Mouse (Mus musculus) forebrain, embryonic 10.5 days (tissue): ENCODE results near the gene Pagr1b. TPM values are rescaled to one million over a fixed set of nuclear protein-coding genes. Genes with fewer than 3 reads are reported as not detected.

Source experiments
- DNase-seq: peaks from one replicate; pipeline ENCODE4 v3.0.0-alpha.2; 2017; ENCODE audit warnings: low spot score; ENCODE audit errors: extremely low spot score
- H3K27ac ChIP-seq: fragments of 300-500 bp; sonication (generic); 2 replicates; pipeline ENCODE4 v1.5.1; 2016; ENCODE audit warnings: mild to moderate bottlenecking
- H3K27me3 ChIP-seq: fragments of 300-500 bp; sonication (generic); 2 replicates; pipeline ENCODE4 v1.6.1; 2016; ENCODE audit warnings: mild to moderate bottlenecking; ENCODE audit not compliant: poor library complexity, severe bottlenecking
- H3K36me3 ChIP-seq: fragments of 300-500 bp; sonication (generic); replicated peaks from 2 replicates; pipeline ENCODE4 v1.6.1; 2016; ENCODE audit warnings: mild to moderate bottlenecking, moderate library complexity
- H3K4me1 ChIP-seq: fragments of 300-500 bp; sonication (generic); 2 replicates; pipeline ENCODE4 v1.6.1; 2016
- H3K4me3 ChIP-seq: fragments of 300-500 bp; sonication (generic); 2 replicates; pipeline ENCODE4 v1.5.1; 2016; ENCODE audit warnings: mild to moderate bottlenecking, moderate library complexity
- H3K9me3 ChIP-seq: fragments of 300-500 bp; sonication (generic); 2 replicates; pipeline ENCODE4 v1.6.1; 2016; ENCODE audit warnings: mild to moderate bottlenecking, moderate library complexity
- WGBS: fragments of 180-500 bp; shearing (Covaris S2); methylation state at CpG from one replicate; pipeline ENCODE4 v1.1.7; 2016; 5-methylcytosine and 5-hydroxymethylcytosine counted together
- polyA plus RNA-seq: library from polyadenylated mRNA; unstranded; fragments of >200 nt; fragmentation: Nextera tagmentation; extraction: Ambion mirVana; gene quantifications from 2 replicates; pipeline ENCODE4 v1.2.1, GENCODE M21; 2016

The Pagr1b gene
- polyA plus RNA-seq, 1 experiment from 2014 or later: not detected

- Histone ChIP-seq H3K4me1 (peaks cover 79% of the 10 kb centered on the region), H3K36me3 (peaks cover 43% of the 10 kb centered on the region), H3K27me3 (no peaks in the 10 kb centered on the region), H3K9me3 (no peaks in the 10 kb centered on the region), H3K4me3 (peak within 1 kb of the TSS; percentile 92), H3K27ac (peak within 1 kb of the TSS; percentile 100)
- 5% methylated on average over 39 of the region's 39 CpGs for WGBS
- DNase-seq: peak; percentile 99
Measured at GRCm38 (mm10) chr7:127016971-127017949, 976 bp upstream of the Pagr1b start, which contains the start of gene Pagr1a. Pagr1a (minus strand) TSS chr7:127017352.

- under 1% methylated on average over 22 of the region's 22 CpGs for WGBS
- Histone ChIP-seq H3K4me3 (peak overlapping the region; percentile 76), H3K36me3 (peaks cover 44% of the 10 kb centered on the region), H3K4me1 (peaks cover 76% of the 10 kb centered on the region), H3K9me3 (no peaks in the 10 kb centered on the region), H3K27ac (peak overlapping the region; percentile 100), H3K27me3 (no peaks in the 10 kb centered on the region)
- no peak for DNase-seq
Measured at GRCm38 (mm10) chr7:127016486-127016938, 228 bp upstream of the Pagr1b start.

GRCm38 (mm10) chr7:127016081-127016480, 203 bp downstream of the Pagr1b start:
- Histone ChIP-seq H3K27me3 (no peaks in the 10 kb centered on the region), H3K36me3 (peaks cover 48% of the 10 kb centered on the region), H3K4me3 (peak overlapping the region; percentile 76), H3K27ac (peak overlapping the region; percentile 100), H3K9me3 (no peaks in the 10 kb centered on the region), H3K4me1 (peaks cover 72% of the 10 kb centered on the region)
- 2% methylated on average over 10 of the region's 10 CpGs for WGBS
- DNase-seq: no peak

- H3K27me3 ChIP-seq: no peaks in the 10 kb centered on the region
- H3K27ac ChIP-seq: peak overlapping the region; percentile 100
- peaks cover 53% of the 10 kb centered on the region for H3K36me3 ChIP-seq
- H3K4me1 ChIP-seq: peaks cover 61% of the 10 kb centered on the region
- H3K9me3 ChIP-seq: no peaks in the 10 kb centered on the region
- WGBS: 95% methylated on average over 12 of the region's 12 CpGs
- DNase-seq: no peak
- H3K4me3 ChIP-seq: peak overlapping the region; percentile 76
Measured at GRCm38 (mm10) chr7:127014993-127015392, 1.3 kb downstream of the Pagr1b start.

DNA sequence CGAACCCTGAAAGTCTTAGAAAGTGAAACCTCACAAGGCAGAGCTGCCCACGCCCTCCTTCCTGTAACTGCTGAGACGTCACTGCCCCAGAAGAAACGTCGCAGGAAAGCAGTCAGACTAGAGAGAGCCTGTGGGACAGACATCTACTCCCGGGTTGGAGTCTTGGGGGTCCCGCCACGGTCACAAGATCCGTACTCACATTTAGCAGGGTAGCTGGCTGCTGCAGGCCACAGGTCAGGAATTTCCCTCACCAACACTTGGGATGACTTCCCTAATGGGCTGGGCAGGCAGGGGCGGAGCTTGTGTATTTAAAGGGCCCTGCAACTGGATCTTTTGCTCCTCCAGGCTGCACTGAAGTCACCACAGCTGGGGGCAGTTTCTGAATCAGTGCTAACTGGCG, 2.0 kb downstream of the Pagr1b start, which contains the start of gene Mvp:
Gene Mvp (minus strand): TSS at position 302 of the 400 bp plus-strand sequence.
- WGBS: 74% methylated on average over 11 of the region's 11 CpGs

DNA sequence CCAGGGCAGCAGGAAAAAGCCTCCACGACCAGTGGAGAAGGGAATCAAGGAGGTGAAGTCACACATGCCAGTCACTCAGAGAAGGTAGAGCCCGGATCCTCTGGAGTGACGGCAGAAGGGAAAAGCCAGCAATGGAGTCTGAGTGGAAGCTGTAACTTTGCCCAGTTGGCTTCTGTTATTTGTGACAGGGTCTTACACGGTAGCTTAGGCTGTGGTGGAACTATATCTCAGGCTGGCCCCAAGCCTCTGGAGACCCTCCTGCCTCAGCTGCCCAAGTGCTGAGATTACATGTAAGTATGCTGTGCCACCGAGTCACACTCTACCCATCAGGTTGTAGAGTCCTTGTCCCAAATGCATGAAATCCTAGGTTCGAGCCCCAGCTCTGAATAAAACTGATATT, 2.9 kb downstream of the Pagr1b start:
- 95% methylated on average over 6 of the region's 6 CpGs for WGBS
- DNase-seq: no peak
- Histone ChIP-seq H3K4me3 (no peak overlapping the region), H3K9me3 (no peaks in the 10 kb centered on the region), H3K27me3 (no peaks in the 10 kb centered on the region), H3K4me1 (peaks cover 51% of the 10 kb centered on the region), H3K27ac (no peak overlapping the region), H3K36me3 (peaks cover 53% of the 10 kb centered on the region)

More for the DNA sequence above, 2.0 kb downstream of the Pagr1b start, which contains the start of gene Mvp:
- Histone ChIP-seq H3K9me3 (no peaks in the 10 kb centered on the region), H3K27me3 (no peaks in the 10 kb centered on the region), H3K36me3 (peaks cover 53% of the 10 kb centered on the region), H3K27ac (peak within 1 kb of the TSS; percentile 100), H3K4me3 (peak within 1 kb of the TSS; percentile 76), H3K4me1 (peaks cover 55% of the 10 kb centered on the region)
- DNase-seq: no peak

GRCm38 (mm10) chr7:127012845-127013244, 3.4 kb downstream of the Pagr1b start:
- H3K27me3 ChIP-seq: no peaks in the 10 kb centered on the region

GRCm38 (mm10) chr7:127012374-127012773, 3.9 kb downstream of the Pagr1b start:
- Histone ChIP-seq H3K9me3 (no peaks in the 10 kb centered on the region), H3K4me3 (no peak overlapping the region), H3K4me1 (peaks cover 44% of the 10 kb centered on the region), H3K27me3 (no peaks in the 10 kb centered on the region), H3K36me3 (peaks cover 53% of the 10 kb centered on the region), H3K27ac (no peak overlapping the region)
- DNase-seq: no peak
- WGBS: 88% methylated on average over 6 of the region's 6 CpGs

More at GRCm38 (mm10) chr7:127012845-127013244, 3.4 kb downstream of the Pagr1b start:
- H3K4me3 ChIP-seq: no peak overlapping the region
- no peaks in the 10 kb centered on the region for H3K9me3 ChIP-seq
- no peak for DNase-seq
- H3K36me3 ChIP-seq: peaks cover 53% of the 10 kb centered on the region
- no peak overlapping the region for H3K27ac ChIP-seq
- 94% methylated on average over 10 of the region's 10 CpGs for WGBS
- H3K4me1 ChIP-seq: peaks cover 48% of the 10 kb centered on the region

DNA sequence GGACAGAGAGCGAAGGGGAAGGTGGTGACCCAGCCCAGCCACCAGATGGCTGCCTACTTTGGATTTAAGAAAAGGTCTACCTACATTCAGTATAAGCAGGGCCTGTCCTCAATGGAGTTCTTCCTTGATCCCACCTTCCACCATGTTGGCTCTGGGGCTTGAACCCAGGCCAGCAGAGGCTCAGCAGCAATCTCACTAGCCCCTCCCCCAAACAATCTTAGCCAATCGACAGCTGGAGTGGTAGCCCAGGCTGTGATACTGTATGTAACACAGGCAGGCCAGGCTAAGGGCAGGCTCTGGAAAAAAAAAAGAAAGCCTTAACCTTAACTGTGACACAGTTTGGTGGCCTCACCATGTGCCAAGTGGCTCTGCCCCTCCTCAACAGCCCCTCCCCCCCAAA, 4.6 kb downstream of the Pagr1b start:
- no peaks in the 10 kb centered on the region for H3K27me3 ChIP-seq
- no peak overlapping the region for H3K4me3 ChIP-seq
- no peaks in the 10 kb centered on the region for H3K9me3 ChIP-seq
- H3K36me3 ChIP-seq: peaks cover 53% of the 10 kb centered on the region
- no peak for DNase-seq
- peaks cover 41% of the 10 kb centered on the region for H3K4me1 ChIP-seq
- no peak overlapping the region for H3K27ac ChIP-seq
- WGBS: 65% methylated on average over 2 of the region's 2 CpGs

- WGBS: 91% methylated on average over 2 of the region's 2 CpGs
- H3K9me3 ChIP-seq: no peaks in the 10 kb centered on the region
- peaks cover 53% of the 10 kb centered on the region for H3K36me3 ChIP-seq
- no peaks in the 10 kb centered on the region for H3K27me3 ChIP-seq
- H3K4me3 ChIP-seq: no peak overlapping the region
- no peak for DNase-seq
- H3K4me1 ChIP-seq: peaks cover 35% of the 10 kb centered on the region
- H3K27ac ChIP-seq: no peak overlapping the region
Measured at GRCm38 (mm10) chr7:127011051-127011450, 5.2 kb downstream of the Pagr1b start.

DNA sequence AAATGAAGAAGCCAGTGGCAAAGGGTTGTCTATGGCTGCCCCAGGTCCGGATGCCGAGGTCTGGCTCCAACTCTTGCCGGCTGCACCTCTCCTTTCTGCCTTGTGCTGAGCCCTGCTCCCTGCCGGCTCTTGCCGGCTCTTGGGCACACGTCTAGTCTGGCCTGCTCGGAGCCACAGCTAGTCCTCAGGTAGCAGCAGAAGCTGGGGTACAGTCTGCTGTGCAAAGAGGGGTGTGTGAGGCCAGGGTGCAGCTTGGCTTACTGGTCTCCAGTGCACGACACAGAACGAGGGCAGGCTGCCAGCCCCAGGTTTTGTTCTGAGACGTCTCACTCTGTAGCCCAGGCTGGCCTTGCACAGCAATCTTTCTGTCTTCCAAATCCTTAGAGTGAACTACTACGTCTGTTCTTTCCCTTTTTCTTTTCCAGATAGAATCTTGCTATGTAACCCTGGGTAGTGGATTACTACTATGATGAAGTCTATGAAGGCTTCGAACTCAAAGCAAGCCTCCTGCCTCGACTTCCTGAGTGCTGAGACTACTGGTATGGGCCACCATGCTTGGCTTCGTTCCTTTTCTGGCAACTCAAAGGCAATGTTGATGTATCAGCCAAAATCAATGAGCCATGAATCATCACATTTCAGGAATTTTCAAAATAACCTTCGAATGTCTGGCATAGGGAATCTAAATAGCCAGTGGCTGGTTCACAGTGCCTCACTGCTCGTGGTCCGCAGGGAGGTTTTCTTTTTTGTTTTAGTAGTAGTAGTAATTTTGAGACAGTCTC, 6.8 kb downstream of the Pagr1b start:
- peak overlapping the region; percentile 66; the same call in 1 of the 2 replicates for H3K27ac ChIP-seq
- no peak overlapping the region; the same call in 1 of the 2 replicates for H3K4me3 ChIP-seq
- no peaks in the 10 kb centered on the region for H3K9me3 ChIP-seq
- peaks cover 19% of the 10 kb centered on the region for H3K4me1 ChIP-seq
- WGBS: 87% methylated on average over 17 of the region's 17 CpGs
- H3K36me3 ChIP-seq: peaks cover 39% of the 10 kb centered on the region
- no peaks in the 10 kb centered on the region for H3K27me3 ChIP-seq
- no peak for DNase-seq

DNA sequence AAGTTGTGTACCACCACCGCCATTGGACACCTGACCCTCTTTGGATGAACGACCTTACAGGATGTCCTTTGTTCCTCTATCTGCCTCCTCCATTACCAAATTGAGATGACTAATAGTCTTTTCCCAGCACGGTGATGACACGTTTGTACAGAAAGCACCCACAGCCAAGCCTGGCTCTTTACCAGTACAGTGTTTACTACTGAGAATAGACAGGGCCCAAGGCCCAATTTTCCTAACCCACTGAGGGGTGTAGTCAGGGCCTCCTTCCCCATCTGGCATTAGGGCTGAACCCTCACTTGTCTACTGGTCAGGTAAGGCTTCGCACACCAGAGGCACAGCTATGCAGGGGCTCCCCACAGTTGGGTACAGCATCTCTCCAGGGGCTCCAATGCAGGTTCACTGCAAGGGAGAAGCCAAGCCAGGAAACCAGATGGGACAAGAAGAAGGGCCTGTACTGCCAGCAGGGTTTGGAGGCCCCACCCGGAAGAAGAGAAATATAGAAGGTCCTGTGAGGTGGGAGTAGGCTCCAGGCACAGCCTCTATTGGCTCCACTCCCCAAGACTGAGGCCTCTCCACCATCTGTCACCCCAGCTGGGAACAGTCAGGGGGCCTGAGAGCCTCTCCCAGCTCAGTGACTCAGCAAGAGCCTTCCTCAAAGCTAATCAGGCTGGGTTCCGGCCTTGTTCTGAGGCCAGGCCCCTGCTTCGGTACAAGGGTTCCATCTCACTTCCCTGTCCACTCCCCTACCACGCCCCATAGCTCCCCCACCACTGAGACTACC, 7.9 kb downstream of the Pagr1b start:
- H3K4me1 ChIP-seq: peaks cover 13% of the 10 kb centered on the region
- no peak for DNase-seq
- H3K9me3 ChIP-seq: no peaks in the 10 kb centered on the region
- H3K4me3 ChIP-seq: no peak overlapping the region
- peak overlapping the region; percentile 66 for H3K27ac ChIP-seq
- WGBS: 80% methylated on average over 9 of the region's 9 CpGs
- H3K27me3 ChIP-seq: no peaks in the 10 kb centered on the region
- peaks cover 28% of the 10 kb centered on the region for H3K36me3 ChIP-seq
